Mouse (Mus musculus) gastrocnemius, adult 8-10 months (tissue): Measurements from ENCODE around the gene Rasgrp3. TPM values are rescaled to one million over a fixed set of nuclear protein-coding genes. Genes with fewer than 3 reads are reported as not detected.

Source experiments
- DNase-seq, 2 experiments: peaks; one replicate each; pipeline ENCODE4 v3.0.0; 2022; ENCODE audit warnings: low spot score in 2 of 2
- total RNA-seq, 4 experiments: library from RNA; stranded (reverse); gene quantifications; 2 replicates each; pipeline ENCODE4 v1.2.4; 2022

The Rasgrp3 gene
- total RNA-seq, 4 experiments from 2014 or later, result 25.1 to 34.5 (median 30.4) TPM

DNA sequence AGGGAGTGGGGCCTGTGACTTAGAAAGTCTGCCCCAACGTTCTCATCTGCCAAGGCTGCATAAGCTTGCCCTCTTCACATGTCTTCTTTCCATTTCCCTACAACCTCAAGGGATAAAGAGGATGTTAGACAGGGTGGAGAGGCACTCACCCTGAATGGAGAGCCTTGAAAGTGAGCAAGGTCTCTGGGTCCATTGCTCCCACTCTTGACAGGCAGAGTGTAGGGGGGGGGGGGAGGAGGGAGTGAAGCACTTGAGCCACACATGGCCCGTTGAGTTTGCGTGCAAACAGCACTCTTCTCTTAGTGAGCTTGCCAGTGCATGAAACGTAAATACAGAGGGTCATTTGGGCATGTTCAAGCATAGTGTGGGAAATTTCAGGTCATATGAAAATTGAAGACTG lies 59.5 kb downstream of the Rasgrp3 start:
- DNase-seq, result no peak

DNA sequence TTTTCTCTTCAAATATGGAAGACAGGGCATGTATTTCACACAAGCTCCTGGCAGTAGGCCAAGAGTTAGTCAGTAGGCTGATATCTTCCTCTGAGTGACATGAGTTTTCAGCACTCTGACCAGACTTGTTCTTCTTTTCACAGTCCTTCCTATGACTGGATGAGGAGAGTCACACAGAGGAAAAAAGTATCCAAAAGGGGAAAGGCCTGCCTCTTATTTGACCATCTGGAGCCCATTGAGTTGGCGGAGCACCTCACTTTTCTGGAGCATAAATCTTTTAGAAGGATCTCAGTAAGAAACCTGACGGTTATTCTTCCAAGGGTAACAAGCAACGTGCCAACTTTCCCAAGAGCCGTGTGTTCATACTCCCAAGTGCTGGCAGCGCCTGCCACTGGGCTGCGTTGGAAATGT lies 62.5 kb downstream of the Rasgrp3 start:
- DNase-seq, result no peak

DNA sequence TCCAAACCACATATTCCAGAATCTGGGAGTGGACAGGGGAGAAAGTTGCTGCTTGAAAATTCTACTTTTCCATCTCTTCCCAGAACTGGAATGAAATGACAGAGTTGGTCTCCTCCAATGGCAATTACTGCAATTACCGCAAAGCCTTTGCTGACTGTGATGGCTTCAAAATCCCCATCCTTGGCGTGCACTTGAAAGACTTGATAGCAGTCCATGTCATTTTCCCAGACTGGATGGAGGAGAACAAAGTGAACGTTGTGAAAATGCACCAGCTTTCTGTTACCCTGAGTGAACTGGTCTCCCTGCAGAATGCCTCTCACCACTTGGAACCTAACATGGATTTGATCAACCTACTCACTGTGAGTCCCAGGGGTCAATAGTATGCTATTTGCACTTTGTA lies 67.3 kb downstream of the Rasgrp3 start:
- DNase-seq, result no peak

DNA sequence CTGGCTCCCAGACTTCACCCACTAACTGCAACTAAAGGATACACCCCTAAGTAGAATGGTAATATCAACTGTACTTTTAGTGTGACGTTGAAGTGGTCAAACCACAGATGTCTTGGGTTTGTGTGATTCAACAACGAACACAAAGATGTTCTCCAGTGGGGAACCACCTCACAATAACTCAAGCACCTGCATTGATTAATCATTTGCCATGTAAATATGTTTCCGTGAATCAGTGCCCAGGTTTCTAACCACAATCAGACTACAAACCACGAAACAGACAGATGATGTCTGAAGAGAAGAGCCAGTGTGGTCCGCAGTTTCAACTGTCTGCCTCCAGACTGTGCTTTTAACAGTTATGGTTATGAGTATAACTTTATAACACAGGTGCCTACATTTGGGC lies 69.4 kb downstream of the Rasgrp3 start:
- DNase-seq, result no peak

DNA sequence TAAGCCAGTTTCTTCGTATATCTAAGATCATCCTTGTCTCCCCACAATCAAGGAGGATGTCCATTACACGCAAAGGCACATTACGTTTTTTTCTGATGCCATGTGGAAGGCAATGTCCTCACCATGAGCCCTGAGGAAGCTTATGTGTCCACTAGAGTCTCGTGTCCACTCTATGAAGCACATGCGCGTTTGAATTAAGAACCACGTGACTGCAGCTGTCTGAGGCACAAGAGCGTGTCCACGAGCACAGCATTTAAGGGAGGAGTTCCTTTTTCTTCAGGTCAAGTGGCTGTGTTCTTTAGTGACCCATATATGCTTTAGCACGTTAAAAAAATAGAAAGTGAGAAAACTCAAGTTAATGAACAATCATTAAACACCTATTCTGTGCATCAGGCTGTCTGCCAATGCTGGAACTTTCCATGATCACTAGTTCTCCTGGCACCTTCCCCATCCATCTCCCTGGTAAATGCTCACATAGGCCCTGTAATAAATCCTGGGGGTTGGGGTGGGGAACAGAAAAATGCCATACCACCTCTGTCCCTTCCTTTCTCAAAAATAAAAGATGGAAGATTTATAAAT lies 70.5 kb downstream of the Rasgrp3 start:
- DNase-seq, result no peak

DNA sequence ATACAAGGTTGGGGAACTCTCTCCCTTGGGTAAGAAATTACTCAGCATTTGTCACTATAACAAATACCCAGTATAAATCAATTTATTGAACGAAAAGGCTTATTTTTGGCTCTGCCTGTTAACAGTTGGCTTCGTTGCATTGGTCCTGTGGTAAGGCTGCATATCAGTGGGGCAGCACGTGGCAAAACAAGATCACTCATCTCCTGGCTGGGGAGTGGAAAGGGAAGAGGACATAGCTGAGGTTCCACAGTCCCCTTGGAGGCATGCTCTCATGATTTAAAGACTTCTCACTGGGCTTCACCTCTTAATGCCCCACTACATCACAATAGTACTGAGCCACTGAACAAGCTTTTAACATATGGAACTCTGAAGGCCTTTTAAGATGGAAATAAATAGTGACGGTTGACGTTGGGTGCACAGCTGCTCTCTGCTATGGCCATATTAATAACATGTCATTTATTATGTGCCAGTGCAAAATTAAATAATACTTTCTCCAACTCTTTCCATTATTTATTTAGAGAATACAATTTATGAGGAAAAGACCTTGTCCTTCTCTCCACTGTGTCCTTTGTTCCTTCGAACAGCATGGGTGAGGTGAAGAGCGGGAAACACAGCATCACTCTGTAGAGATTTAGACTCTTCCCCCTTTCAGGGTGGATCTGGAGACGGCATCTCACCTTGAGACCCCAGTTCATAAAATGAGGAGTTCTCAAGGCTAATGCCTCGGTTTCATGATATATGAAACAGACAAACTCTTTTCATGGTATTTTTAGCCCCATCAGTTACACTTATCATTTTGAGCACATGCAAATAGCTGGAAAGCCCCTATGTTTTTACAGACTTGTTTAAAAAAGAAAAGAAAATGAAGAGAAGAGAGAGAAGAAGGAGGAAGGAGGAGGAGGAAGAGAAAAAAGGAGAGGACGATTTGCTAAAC lies 71.3 kb downstream of the Rasgrp3 start:
- DNase-seq, result no peak

DNA sequence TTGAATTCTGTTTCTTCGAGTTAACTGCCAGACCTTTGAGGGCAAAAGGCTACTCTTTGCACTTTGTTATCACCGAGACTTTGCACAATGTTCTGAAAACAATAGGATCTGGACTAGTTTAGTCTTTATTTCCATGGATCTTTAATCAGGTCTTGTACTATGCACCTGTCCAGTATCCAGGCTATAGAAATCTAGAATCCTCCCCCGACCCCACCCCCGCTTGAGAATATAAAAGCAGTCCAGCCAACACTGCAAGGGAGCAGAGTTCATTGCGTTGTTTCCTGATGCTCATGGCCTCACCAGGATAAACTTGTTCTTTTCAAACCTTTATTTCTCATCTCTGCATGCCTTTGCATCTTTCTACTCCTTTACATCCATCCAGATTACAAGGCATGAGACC lies 73.6 kb downstream of the Rasgrp3 start:
- DNase-seq, result no peak

DNA sequence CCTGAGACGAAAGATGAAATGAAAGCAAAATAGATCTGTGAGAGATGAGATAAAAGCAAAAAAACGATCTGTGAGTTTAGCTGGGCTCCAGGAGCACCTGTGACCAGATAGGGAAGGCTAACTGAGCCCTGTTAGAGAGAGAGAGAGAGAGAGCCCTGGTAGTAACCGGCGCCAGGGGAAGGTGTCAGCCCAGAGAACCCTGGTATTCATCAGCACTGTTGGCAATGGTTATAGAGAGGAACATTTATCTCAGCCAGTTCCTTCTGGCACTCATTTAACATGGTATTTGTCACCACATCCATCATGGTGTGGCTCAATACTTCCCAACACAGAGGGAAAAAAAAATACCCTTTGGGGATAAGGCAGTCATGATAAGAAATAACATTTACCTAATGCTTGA lies 80.9 kb downstream of the Rasgrp3 start:
- no peak for DNase-seq

DNA sequence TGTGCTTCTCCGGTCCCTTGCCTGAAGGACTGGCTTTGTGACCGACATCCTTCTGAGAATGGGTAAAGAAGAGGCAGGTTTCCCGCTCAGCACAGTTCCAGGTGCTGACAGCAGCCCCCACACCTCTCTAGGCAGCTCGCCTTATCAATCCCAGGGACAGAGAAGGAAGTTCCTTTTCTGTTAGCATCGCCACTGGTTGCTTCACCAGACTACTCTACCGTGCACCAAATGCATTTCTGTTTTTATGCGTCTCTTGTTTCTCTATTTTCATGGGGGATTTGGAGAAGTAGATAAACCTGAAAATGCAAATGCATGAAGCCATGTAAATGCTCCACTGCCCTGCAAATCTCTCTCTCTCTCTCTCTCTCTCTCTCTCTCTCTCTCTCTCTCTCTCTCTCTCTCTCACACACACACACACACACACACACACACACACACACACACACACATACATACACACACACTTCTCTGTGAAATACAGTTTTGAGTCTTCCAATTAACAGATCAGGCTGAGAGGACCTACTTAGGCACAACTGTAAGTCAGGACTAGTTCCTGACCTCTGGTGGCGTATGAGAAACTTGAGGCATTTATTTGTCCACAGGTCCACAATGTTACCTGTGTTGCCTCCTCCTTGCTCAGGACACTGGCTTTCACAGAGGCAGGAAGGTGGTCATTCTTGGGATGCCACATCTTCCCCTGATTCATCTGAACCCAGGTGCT lies 82.6 kb downstream of the Rasgrp3 start:
- DNase-seq, result no peak

DNA sequence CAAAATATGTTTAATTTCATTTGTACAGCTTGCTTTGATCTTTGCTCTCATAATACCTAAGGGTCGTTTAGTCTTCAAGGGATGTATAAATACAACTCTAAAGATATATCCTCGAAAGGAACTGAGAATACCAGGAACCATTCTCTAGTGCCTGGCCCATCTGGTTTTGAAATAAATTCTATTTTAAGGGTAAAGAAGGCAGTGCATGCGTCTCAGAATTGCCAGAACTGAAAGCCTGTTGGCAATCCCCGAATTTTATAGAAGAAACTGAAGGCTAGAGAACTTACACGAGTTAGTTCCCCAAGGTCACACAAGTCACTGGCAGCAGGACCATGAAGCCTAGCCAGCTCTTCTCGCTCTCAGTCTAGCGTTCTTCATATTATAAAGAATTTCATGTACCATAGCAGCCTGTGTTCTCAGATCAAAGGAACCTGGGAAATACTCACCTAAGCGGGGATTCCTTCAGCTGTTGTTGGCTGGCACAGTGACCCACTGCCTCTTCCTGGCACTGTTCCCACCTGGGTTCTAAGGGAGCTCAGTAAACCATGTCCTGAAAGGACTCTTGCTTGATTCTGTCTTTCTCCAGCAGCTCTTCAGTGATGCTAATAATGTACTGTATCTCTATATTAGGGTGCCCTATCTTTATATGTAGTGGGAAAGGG lies 83.7 kb downstream of the Rasgrp3 start:
- no peak for DNase-seq

DNA sequence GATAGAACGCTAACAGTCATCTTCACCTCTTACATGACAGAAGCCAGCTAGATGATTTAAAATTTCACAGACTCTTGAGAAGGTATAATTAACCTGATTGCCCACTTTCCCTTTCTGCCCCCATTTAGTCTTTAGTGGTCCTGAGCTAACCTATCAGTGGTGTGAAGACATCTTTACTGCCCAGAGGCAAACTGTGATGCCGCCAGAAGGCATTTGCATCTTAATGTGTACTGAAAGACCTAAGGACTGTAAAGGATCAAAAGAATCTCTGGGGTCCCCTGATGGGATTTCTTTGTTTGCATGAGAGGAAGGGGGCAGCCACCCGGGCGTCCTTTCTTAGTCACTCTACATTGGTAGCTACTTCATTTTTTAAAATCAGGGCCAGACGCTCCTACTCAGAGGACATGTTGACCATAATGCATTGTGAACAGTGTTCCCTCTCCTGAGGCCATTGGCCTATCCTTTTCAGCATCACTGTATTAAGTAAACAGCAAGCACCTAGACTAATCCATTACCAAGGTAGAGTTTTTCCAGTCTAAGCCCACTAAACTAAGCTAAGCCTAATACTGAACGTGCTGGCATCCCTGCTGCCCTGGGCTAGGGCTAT lies 85.6 kb downstream of the Rasgrp3 start:
- no peak for DNase-seq

DNA sequence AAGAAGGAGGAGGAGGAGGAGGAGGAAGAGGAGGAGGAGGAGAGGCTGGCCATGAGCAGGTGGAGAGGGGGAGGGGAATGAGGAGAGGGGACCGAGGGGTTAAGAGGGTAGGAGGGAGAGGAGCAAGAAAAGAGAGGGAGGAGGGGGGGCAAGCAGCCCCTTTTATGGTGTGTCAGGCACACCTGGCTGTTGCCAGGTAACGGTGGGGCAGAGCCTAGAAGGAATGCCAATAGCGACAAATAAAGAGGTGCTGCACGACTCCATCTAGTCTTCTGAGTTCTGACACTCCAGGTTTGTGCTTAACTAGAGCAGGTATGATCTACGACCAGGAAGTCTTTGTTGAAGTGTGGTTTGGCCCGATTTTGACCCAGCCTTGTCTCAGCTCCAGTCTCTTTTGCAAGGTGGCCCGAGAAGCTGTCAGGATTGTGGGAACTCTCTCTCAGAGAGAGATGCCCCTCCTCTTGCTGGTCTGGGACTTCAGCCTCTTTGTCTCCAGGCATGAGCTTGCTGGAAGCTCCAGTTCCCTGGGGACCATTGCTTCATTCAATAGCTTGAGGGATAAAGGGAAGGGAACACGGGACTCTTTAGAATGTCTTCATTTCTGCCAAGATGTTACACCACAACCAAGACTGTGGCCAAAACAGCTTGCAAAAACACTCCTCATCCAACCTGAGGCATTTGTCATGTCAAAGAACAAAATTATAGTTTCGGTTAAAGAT lies 86.8 kb downstream of the Rasgrp3 start:
- peak; percentile 43 to 55 for DNase-seq

DNA sequence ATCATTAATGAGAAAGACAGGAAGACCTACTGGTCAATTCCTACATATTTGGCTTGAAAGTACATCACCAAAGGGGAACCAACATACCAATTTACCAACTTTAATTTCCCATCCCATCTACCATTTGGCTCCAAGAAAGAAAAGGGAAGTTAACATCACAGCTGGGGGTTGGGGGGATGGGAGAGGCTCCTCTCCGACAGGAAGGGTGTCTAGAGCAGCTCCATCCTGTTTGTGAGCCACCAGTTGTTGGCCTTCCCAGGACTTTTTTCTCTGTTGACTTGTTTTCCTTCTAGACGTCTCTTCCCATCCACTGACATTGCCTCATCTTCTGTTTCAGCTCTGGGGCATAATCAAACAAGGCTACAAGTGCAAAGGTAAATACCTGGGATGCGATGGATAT lies 88.1 kb downstream of the Rasgrp3 start:
- DNase-seq, result no peak

DNA sequence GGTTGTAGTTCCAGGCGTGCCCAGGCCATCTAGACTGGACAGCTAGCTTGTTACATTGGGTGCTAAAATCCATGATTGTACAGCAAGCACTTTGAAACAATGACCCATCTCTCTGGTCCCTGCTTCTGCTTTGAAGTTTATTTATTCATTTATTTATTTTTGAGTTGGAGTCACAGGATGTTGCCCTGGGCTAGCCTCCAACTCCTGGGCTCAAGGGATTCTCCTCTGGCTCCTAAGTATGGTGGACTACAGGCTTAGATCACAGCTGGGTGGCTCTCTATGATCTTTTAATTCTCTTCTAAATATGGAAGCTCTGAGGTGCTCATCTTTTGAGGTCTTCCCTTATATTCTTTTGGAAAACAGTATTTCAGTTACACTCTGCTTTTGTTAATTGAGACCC lies 90.7 kb downstream of the Rasgrp3 start:
- DNase-seq, result no peak

DNA sequence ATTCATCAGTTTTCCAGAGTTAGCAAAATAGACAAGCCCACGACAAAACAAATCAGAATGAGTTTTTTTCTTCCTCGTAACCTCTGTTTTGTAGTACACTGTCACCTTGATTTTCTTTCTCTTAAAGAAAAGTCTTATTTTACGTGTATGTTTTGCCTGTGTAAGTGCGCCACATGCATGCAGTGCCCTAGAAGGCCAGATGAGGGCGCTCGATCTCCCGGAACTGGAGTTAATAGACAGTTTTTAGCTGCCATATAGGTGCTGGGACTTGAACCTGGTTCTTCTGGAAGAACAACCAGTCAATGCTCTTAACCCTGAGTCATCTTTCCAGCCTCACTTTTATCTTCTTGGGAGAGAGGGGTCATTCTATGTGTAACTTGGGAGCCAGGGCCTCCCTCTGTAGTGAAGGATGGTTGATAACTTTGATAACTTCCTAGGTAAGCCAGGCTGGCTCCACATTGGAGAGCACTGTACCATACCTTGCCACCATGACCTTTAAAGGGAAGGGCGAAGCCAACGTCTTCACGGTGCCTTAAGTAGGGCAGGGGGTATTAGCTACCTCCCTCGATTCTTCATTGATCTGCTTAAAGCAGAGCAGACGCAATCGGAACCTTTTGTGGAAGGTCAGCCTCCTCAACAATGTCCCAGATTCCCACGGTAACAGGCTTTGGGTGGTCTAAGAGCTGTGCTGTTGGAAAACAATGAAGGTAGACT lies 93.7 kb downstream of the Rasgrp3 start:
- DNase-seq, result no peak

DNA sequence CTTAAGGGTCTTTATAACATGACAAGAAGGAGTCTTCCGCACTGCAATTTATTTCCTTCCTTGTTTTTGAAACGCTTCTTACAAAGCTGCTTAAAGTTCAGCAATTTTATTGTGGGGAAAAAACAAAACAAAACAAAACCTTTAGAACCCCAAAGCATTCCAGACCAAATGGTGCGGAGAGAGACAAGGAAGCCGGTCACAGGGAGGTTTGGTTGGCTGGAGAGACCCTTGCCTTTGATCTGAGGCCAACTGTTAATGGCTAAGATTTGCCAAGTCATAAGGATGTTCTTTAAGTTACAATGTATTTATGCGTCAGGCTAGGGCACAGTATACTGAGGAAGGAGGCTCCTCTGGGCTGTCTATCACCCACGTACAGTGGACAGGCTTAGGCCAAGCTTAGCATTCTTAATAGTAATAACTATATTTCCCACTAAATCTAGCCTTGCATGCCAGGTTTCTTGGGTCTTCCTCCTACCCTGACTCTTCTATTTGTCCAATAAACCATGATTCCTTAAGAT lies 96.8 kb downstream of the Rasgrp3 start:
- DNase-seq, result no peak

DNA sequence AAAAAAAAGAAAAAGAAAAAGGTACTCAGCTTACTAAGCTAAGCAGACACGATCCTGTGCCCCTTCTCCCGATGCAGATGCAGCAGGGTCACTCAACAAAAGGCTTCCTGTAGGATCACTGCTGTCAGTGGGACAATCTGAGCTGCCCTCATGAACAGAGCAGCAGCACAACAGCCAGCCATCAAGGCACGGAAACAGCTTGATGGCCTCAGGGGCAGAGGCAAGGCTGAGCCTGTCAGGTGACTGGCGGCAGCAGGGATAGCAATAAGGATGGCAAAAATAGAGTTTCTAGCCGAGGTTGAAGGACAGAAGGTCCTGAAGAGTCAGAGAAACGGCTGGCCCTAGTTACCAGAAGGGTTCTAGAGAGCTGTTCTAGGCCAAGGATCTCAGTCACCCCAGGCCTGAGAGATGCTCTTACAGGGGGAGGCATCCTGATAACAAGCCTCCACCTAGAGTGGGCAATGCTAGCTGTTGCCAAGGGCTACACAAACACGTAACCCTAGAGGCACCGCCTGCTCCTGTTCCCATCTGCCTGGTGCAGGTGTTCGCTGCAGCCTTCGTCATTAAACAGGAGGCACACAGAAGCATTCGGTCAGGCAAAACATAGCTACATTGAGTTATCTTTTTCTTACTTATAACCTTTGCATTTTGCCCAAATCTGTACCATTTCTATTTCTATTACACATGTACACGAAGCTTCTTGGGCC lies 98.8 kb downstream of the Rasgrp3 start:
- no peak for DNase-seq

DNA sequence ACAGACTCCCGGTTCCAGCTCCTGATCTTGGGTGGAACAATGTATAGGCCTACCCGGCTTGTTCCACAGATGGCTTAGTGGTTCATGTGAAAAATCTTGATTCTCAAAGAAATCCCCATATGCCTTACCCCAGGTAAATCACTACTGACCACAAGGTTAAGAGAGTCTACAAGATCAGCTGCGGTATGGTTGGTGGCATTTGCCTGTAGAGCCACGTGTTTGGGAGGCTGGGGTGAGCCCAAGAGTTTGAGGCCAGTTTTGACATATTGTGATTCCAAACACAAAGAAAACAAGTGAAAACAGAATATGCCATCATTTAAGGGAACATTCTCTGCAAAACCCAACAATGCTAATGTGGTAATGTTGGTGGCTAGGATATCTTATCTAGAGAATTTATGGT lies 99.9 kb downstream of the Rasgrp3 start:
- no peak for DNase-seq

DNA sequence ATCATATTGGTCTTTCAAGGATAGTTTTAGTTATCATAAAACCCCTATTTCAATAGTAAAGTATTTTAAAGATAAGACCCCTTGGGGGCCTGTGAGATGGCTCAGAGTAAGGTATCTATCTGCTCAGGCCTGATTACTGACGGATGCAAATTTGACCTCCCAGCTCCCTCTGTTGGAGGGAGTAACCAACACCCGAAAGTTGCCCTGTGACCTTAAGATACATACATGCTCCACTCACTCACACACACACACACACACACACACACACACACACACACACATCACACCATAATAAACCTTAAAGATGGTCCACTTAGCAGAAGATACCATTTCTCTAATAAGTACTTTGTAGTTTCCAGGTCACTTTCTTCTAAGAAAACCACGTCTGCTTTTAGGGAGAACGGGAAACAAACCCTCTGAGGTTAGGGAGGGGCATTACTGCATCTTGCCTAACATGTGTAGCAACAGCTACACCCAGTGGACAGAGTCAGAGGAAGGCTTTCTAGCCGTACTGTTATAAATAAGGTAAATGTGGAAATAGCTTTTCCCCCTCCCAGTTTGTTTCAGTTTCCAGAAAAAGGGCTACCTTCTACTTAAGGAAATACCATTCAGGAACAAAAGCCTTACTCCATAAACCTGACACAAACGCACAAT lies 100.8 kb downstream of the Rasgrp3 start:
- DNase-seq, result no peak
